Mouse (Mus musculus) stomach, postnatal 0 days (tissue): Measurements from ENCODE around the gene Slc13a3. TPM values are rescaled to one million over a fixed set of nuclear protein-coding genes. Genes with fewer than 3 reads are reported as not detected.
"Not testable (repeated sequence)": the region's sequence is repeated elsewhere in the genome, so short reads cannot be mapped to it uniquely, and the experiment has no call there.

Experiments
- ATAC-seq: fragments of 200-750 bp; cut with Nextera tagmentation; 2 replicates; pipeline ENCODE4 v1.8.0; 2017; ENCODE audit not compliant: low FRiP score, low TSS enrichment
- DNase-seq: peaks from one replicate; pipeline ENCODE4 v3.0.0-alpha.2; 2016; ENCODE audit warnings: low spot score
- H3K27ac ChIP-seq: fragments of 300-500 bp; sonication (generic); replicated peaks from 2 replicates; pipeline ENCODE4 v1.5.1; 2014; ENCODE audit warnings: mild to moderate bottlenecking, control low read depth
- H3K27me3 ChIP-seq: fragments of 300-500 bp; sonication (generic); 2 replicates; pipeline ENCODE4 v1.6.1; 2014; ENCODE audit warnings: low read length; ENCODE audit not compliant: control insufficient read depth, insufficient read depth
- H3K36me3 ChIP-seq: fragments of 300-500 bp; sonication (generic); 2 replicates; pipeline ENCODE4 v1.6.1; 2014; ENCODE audit warnings: low read length, mixed read lengths; ENCODE audit not compliant: control insufficient read depth, insufficient read depth
- H3K4me1 ChIP-seq: fragments of 300-500 bp; sonication (generic); replicated peaks from 2 replicates; pipeline ENCODE4 v1.6.1; 2014; ENCODE audit warnings: antibody characterized with exemption; ENCODE audit not compliant: control insufficient read depth, insufficient read depth
- H3K4me2 ChIP-seq: fragments of 300-500 bp; sonication (generic); replicated peaks from 2 replicates; pipeline ENCODE4 v1.6.1; 2014; ENCODE audit warnings: low read depth, mild to moderate bottlenecking, control low read depth, moderate library complexity
- H3K4me3 ChIP-seq: fragments of 300-500 bp; sonication (generic); 2 replicates; pipeline ENCODE4 v1.5.1; 2014; ENCODE audit warnings: low read depth, low read length, control low read depth
- H3K9ac ChIP-seq: fragments of 300-500 bp; sonication (generic); 2 replicates; pipeline ENCODE4 v1.6.1; 2014; ENCODE audit warnings: mild to moderate bottlenecking, low read length, control low read depth, mixed read lengths
- H3K9me3 ChIP-seq: fragments of 300-500 bp; sonication (generic); 2 replicates; pipeline ENCODE4 v1.6.1; 2016; ENCODE audit warnings: low read length; ENCODE audit not compliant: control insufficient read depth
- CTCF ChIP-seq: IDR thresholded peaks from 2 replicates; pipeline ENCODE4 v1.5.1; 2016; ENCODE audit warnings: antibody characterized with exemption, low read depth, mild to moderate bottlenecking, moderate library complexity
- EP300 ChIP-seq: optimal IDR thresholded peaks from 2 replicates; pipeline ENCODE3; 2016; ENCODE audit warnings: antibody characterized with exemption
- WGBS: fragments of 180-500 bp; shearing (Covaris S2); extraction: QIAGEN DNeasy Blood & Tissue Kit; methylation state at CpG from one replicate; pipeline ENCODE4 v1.1.7; 2014; 5-methylcytosine and 5-hydroxymethylcytosine counted together
- polyA plus RNA-seq: library from polyadenylated mRNA; unstranded; fragments of >200 nt; fragmentation: Nextera tagmentation; extraction: Ambion mirVana; gene quantifications from 2 replicates; pipeline ENCODE4 v1.2.1, GENCODE M21; 2015

Slc13a3 gene
- 0.34 and 0.64 TPM in 2 replicates for polyA plus RNA-seq

DNA sequence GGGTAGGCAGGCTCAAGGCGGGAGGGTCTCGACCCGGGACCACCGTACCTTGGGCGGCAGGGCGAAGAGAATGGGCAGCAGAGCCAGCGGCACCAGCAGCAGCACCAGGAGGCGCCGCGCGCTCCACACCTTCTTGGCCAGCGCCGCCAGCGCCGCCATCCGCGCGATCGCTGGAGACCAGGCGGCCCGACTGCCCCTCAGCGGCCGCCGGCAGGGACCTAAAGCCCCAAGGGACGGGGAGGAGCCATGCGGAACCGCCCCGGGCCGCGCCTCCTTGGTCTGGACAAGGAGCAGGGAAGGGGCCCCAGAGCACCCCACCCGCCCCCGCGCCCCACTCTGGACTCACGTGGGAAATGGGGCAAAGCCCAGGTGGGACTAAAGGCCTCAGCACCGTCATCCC is at the start of gene Slc13a3:
Gene Slc13a3 (minus strand): TSS at position 228 of the 400 bp plus-strand sequence.
- peak; percentile 55 for DNase-seq
- H3K4me1 ChIP-seq = no peaks in the 10 kb centered on the region
- no peak within 1 kb of the TSS for H3K9ac ChIP-seq
- H3K27ac ChIP-seq = no peak within 1 kb of the TSS
- no peaks in the 10 kb centered on the region for H3K36me3 ChIP-seq
- 0 out of 2 replicates have a peak within 1 kb of the TSS, but pooled peaks have one; percentile 13 for H3K4me3 ChIP-seq
- H3K27me3 ChIP-seq = peaks cover 5% of the 10 kb centered on the region; the same call in 1 of the 2 replicates
- peak within 1 kb of the TSS; percentile 18 for H3K4me2 ChIP-seq
- no peaks in the 10 kb centered on the region for H3K9me3 ChIP-seq
- ATAC-seq = no peak
- WGBS = 4% methylated on average over 32 of the region's 35 CpGs
- TF ChIP-seq EP300 = no peak
- peak; percentile 2; the same call in 1 of the 2 replicates for TF ChIP-seq CTCF

DNA sequence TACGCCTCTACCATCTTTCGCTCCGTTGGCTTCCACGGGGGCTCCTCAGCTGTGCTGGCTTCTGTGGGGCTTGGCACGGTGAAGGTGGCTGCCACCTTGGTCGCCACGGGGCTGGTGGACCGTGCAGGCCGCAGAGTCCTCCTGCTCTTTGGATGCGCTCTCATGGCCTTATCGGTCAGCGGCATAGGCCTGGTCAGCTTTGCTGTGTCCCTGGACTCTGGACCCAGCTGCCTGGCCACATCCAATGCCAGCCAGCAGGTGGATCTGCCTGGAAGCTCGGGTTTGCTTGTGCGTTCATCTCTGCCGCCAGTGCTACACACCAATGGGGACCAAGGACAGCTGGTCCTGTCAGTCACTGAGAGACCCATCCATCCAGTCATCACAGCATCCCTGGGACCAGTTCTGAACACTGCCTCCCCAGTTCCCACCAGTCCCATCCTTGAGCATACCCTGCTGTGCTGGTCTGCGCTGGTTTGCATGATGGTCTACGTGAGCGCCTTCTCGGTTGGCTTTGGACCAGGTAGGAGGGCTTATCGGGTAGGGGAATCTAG is 42.2 kb upstream of the Slc13a3 start:
- Histone ChIP-seq H3K36me3 (peaks cover 3% of the 10 kb centered on the region; the same call in 1 of the 2 replicates), H3K9ac (no peak overlapping the region), H3K4me1 (peaks cover 2% of the 10 kb centered on the region; the same call in 1 of the 2 replicates), H3K4me2 (no peak overlapping the region), H3K27me3 (no peaks in the 10 kb centered on the region), H3K27ac (no peak overlapping the region), H3K4me3 (no peak overlapping the region), H3K9me3 (no peaks in the 10 kb centered on the region)
- ATAC-seq (no peak), DNase-seq (no peak)
- TF ChIP-seq CTCF (no peak), EP300 (no peak)
- WGBS = 96% methylated on average over 20 of the region's 20 CpGs

DNA sequence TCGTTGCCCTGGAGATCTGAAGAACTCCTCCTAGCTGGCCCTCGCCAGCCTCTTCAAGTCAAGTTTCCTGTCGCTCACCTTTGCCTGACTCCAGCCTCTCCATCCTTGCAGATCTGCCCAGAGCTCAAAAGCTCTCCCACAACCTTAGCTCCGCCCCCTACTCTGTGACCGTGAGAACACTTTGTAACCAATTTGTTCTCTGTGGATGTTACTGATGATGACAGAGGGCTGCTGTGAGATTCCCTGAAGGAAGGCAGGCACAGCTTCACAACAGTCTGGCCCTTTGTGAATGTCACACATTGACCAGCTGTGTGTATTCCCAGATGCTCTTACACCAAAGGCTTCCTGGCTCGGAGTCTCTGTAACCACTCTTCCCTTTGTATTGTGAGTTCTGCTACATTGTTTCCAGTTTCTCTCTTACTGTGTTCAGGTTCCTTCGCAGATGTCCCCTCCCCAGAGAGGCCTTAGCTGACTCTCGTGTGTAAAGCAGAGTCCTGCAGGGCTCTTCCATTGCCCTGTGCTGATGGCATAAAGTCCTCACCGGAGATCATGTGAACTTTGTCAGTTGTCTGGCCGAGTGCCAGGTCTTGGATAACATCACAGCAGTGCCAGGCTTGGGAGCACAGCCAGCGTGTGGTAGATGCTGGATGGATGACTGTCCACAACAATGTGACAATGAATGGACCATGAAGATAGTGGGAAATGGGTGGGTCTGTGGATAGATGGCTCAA is 40.0 kb upstream of the Slc13a3 start:
- ATAC-seq (peak; percentile 31; the same call in 1 of the 2 replicates), DNase-seq (peak; percentile 37)
- no peaks in the 10 kb centered on the region for H3K27me3 ChIP-seq
- no peaks in the 10 kb centered on the region for H3K9me3 ChIP-seq
- H3K4me1 ChIP-seq = peaks cover 2% of the 10 kb centered on the region; the same call in 1 of the 2 replicates
- no peak overlapping the region for H3K4me2 ChIP-seq
- TF ChIP-seq CTCF (no peak), EP300 (no peak)
- H3K4me3 ChIP-seq = no peak overlapping the region
- no peak overlapping the region for H3K9ac ChIP-seq
- H3K27ac ChIP-seq = no peak overlapping the region
- H3K36me3 ChIP-seq = peaks cover 3% of the 10 kb centered on the region; the same call in 1 of the 2 replicates
- WGBS = 24% methylated on average over 11 of the region's 11 CpGs

DNA sequence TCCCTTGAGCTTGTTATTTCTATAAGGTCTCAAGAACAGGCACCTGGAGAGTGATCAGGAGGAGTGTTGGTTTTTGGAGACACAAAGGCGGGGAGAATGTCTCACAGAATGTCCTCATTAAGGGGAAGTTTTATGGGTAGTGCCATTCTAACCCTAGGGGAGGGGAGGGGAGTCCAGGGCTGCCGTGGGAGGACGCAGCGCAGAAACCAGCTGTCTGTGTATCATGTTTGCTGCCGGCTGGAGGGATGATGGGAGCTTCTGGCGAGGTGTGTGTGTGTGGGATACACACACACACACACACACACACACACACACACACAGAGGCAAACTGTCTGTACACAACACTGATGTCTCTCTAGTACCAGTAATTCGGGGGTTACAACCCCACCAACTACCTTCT is 39.4 kb upstream of the Slc13a3 start:
- H3K4me1 ChIP-seq = peaks cover 2% of the 10 kb centered on the region; the same call in 1 of the 2 replicates
- H3K27ac ChIP-seq = no peak overlapping the region
- DNase-seq (no peak), ATAC-seq (no peak)
- H3K4me3 ChIP-seq = no peak overlapping the region
- H3K4me2 ChIP-seq = no peak overlapping the region
- TF ChIP-seq EP300 = no peak
- TF ChIP-seq CTCF = no peak
- H3K36me3 ChIP-seq = peaks cover 3% of the 10 kb centered on the region; the same call in 1 of the 2 replicates
- H3K9ac ChIP-seq = no peak overlapping the region
- WGBS = 43% methylated on average over 7 of the region's 7 CpGs
- no peaks in the 10 kb centered on the region for H3K9me3 ChIP-seq
- no peaks in the 10 kb centered on the region for H3K27me3 ChIP-seq

DNA sequence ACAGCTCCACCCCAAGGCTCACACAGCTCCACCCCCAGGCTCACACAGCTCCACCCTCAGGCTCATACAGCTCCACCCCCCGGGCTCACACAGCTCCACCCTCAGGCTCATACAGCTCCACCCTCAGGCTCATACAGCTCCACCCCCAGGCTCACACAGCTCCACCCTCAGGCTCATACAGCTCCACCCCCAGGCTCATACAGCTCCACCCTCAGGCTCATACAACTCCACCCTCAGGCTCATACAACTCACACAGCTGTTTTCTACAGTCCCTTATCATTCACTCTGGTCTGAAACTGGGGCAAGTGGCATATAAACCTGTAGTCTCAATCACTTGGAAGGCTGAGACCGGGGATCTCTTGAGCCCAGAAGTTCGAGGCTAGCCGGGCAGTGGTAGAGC is 38.5 kb upstream of the Slc13a3 start:
- WGBS = 83% methylated on average over 4 of the region's 4 CpGs
- ATAC-seq = peak; percentile 69
- not testable (repeated sequence) for H3K27ac ChIP-seq, H3K27me3 ChIP-seq, H3K4me1 ChIP-seq, H3K4me2 ChIP-seq, H3K36me3 ChIP-seq, H3K4me3 ChIP-seq, H3K9ac ChIP-seq, H3K9me3 ChIP-seq
- peak; percentile 64 for DNase-seq

DNA sequence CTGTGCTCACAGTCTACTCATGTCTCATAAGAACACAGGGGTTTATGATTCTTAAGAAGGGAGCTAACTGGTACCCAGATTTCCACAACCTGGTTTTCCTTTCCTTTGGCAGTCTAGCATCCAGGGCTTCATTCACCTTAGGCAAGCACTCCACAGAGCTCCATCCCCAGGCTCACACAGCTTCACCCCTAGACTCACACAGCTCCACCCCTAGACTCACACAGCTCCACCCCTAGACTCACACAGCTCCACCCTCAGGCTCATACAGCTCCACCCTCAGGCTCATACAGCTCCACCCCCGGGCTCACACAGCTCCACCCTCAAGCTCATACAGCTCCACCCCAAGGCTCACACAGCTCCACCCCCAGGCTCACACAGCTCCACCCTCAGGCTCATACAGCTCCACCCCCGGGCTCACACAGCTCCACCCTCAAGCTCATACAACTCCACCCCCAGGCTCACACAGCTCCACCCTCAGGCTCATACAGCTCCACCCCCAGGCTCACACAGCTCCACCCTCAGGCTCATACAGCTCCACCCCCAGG is 38.0 kb upstream of the Slc13a3 start:
- H3K4me3 ChIP-seq, H3K4me2 ChIP-seq, DNase-seq, H3K27ac ChIP-seq, H3K27me3 ChIP-seq, H3K36me3 ChIP-seq, H3K4me1 ChIP-seq, H3K9me3 ChIP-seq, H3K9ac ChIP-seq: not testable (repeated sequence)
- ATAC-seq = peak; percentile 27; the same call in 1 of the 2 replicates
- WGBS = 54% methylated on average over 2 of the region's 2 CpGs
